Mouse (Mus musculus) right cerebral cortex, postnatal 36 days (tissue): Measurements from ENCODE around the gene Rsph1.
A peak's percentile ranks its signal among the peaks of the same experiment; 100 is the strongest.

ENCODE experiments used
- DNase-seq, 2 experiments: peaks; one replicate each; pipeline ENCODE4 v3.0.0; 2022; ENCODE audit warnings: low spot score in 2 of 2, mixed read lengths in 1 of 2

Rsph1 gene

DNA sequence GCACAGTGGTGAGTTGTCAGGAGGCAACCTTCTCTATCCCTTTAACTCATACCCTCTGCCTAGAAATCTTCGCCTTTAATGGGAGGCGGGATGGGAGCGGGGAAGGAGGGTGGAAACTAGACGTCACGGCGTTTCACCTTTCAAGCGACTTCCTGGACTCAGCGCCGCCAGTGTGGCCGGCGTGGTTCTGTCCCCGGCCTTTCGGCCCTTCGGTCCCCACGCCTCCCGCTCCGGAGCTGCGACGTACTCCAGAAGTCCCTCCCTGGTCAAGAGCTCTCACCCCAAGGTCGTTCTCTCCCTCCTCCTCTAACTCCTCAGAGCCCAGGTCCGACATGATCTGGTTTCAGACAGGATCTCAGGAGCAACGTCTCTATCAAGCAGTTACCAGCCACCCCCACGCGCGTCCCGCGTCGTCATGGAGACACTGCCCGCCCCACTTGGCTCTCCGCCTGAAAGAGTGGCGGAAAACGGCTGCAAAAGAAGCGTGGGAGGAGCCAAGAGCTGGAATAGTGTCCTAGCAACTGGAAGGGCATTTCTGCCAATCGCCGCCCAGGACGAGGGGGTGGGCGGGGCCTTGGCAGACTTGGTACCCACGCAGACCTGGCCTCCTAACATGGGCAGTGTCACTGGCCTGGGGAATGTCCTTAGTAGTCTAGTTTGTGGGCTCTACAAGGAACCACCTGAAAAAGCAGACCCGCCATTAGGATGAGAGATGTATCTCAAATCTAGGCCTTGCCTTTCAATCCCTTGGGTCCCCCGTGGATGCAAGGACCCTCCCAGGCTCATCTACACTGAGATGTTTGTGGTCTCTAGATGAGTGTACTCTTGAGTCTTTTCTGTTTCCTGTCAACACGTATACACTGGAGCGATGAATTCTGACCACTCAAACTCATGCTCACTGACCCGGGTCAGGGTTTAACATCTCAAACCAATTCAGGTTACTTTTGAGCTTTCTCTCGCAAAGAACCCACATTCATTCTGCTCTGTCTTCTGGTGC, at the start of gene Rsph1:
Gene Rsph1 (minus strand): TSS at position 462 of the 997 bp plus-strand sequence.
- peak; percentile 100 for DNase-seq

DNA sequence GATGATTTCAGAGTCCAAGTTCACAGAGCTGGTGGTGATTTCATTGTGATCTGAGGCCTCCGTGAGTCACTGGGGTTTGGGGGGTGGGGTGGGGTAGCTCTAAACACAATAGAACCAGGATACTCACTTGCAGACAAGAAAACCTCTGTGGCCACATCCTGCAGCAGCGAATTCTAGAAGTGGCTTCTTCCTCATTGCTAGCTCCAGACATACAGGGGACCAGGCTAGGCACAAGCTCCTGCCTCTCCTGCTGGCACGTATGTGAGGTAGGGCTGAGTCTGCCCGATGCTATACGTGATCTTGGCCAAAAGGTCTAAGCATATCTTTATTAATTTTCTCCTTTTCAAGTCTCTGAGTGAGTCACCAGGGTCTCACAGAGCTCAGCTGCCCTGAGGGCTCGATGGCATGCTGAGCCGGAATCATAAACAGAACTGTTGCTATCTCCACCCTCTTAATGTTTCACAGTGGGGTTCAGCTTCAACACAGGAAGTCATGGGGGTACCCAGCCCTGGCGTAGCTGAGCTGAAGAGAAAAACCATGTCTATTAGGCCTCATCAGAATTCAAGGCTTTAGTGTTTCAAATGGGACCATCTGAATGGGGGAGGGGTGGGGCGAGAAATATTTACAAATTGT, 49.2 kb upstream of the Rsph1 start:
- no peak for DNase-seq

DNA sequence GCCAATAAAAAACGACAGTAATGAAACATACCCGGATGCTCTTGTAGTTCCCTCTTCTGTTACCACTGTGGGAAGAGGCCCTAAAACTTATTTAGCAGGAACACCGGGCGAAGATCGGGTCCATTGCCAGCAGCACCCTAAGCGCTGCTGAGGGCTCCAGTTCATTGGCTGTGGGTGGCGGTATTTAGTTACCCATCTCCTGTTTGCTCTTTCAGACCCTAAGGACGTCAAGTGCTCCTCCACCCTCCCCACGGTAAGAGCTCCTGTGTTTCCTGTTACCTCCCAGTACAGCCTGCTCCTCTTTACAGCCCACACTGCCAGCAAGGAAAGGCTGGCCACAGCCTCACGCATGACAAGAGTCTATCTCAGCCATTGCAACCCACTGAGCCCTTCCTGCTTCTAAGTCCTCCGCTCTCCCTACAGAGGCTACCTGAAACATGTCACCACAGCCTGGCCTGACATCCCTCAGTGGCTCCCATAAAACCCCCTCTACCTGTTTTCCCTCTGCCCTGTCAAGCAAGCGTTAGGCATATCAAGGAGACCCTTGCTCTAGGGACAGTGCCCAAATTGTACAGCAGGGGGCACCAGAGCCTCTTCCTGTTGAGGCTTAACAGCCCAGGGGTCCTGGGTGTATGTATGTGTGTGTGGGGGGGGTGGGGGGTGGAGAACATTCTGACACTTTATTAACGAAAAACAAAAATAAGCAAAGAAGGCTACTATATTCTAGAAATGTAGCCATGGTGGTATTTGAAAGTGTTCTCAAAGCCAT, 48.5 kb upstream of the Rsph1 start:
- no peak for DNase-seq

DNA sequence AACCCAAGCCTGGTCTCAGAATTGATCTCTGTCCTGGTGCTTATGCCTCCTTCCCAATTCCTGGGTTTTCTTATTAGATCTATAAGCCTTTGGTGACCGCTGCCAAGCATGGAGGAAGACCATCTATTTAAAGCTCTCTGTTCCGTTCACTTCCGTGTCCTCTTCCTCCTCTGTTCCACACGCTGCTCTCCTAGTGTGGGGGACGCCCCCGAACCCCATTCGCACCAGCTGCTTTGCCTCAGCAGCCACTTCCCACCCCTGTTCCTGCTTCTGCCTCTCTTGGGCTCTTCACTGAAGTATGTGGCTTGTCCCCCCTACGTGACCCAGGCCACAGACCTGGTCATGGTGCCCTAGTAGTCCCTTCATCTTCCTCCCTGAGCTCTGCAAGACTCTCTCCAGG, 47.0 kb upstream of the Rsph1 start:
- DNase-seq, result no peak

DNA sequence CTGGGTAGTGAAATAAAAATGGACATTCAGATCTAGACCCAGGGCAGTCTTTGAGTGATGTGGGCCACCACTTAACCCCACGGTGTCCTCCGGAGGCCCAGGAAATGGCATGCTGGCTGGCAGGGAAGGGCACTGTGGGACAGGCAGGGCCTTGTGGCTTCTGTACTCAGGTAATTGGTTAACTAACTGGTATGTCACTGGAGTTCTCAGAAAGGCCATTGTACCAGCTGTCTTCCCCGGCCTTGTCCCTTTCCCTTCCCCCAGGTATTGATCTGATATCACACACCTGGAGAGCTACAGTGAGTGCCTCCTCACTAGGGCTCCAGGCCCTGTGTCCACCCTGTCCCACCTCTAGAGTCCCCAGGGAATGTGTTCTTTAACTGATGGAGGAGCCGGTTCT, 46.2 kb upstream of the Rsph1 start:
- DNase-seq, result no peak

DNA sequence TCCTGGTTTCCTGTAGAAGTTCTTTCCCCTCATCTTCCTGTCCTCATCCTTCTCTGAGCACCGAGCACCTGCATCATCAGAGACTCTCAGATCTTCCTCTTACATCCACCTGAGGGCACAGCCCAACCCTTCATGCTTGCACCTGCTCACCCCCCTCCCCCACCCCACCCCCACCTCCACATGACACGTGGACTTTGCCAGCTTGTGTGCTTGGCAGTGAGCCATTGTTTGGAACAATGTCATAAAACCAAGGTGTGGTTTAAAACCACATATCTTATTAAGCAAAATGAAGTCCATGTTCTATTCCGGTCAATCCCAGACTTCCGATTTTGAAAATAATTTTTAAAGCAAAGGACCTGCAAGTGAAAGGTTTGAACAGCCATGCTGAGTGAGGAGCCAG, 45.3 kb upstream of the Rsph1 start:
- DNase-seq, result no peak

DNA sequence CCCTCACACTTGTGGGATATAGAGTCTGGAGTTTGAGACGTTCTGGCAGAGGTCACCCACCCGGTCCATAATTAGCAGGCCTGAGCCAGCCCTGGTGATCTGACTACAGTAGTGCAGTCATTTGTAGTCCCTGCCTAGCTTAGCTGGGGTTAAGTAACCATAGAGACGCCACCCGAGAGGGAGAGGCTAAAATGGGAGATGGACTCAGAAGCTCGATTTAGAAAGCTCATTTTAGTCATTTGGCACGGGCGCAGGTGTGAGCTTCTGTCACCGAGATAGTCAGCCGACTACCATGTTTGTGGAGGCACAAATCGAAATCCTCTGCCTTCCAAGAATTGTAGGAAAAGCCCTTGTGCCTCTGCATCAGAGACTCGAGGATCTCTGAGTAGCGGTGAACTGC, 44.2 kb upstream of the Rsph1 start:
- peak; percentile 77 to 87 for DNase-seq

DNA sequence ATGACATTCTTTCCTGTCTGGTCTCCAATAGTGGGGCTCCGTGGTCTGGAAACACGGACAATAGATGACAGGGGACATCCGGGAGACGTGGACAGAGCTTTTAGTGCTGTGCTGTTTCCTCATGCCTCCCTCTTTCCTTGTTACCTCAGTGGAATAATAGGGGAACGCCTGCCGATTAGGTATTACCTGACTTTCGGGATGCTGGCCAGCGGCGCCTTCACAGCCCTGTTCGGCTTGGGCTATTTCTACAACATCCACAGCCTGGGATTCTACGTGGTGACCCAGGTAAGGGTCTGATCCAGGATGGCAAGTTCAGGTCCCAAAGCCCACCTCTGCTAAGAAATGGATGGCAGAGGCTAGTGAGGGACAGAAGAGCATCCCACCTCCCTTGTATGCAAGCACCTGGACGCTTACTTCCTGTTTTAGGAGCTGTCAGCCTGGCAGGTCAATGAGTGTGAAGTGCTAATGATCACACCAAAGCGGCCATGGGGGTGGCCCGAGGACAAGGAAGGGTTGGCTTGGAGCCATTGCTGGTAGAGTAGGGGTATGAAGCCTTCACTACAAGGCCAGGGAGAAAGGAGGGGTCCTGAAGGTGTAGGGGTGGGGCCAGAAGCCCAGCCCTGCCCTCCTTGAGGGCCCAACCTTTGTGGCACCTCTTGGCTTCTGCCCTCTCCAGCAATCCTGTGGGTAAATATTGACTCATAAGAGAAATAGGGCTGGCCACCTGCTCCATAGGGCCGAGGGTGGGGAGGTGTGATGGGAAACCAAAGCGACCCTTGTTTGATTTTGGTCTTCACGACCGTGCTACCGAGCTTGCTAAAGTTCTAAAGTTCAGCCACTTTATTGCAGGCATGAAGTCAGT, 42.0 kb upstream of the Rsph1 start:
- no peak for DNase-seq

DNA sequence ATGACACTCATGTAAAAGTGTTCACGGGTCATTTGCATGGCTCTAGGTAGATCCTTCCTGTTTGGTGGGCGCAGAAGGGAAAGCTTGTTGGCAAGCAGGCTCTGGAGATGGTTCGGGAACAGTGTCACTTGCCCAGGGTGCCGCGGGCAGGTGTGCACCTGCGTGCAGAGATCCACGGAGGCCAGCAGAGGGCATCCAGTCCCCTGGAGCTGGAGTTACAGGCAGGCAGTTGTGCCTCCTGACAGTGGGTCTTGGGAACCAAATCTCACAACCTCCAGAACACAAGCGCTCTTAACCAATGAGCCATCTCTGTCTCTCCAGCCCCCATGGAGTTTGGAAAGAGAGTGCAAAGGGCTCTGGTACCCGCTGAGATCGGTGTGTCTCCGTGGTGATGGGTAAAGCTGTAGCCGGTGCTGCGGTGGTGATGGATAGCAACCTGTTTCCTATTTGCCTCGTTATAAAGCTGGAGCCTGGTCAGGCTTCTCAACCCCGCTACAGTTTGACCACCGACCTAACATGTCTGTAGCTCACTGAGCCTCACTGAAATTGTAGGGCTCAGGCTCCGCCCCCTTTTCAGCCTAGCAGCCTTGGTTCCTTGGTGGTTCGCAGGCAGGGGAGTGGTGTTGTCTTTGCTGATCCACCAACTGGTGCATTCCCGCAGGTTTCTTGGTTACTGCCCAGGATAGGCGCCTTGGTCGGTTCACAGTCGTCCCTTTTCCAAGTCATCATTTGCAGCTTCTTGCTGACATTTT, 40.5 kb upstream of the Rsph1 start:
- no peak for DNase-seq

DNA sequence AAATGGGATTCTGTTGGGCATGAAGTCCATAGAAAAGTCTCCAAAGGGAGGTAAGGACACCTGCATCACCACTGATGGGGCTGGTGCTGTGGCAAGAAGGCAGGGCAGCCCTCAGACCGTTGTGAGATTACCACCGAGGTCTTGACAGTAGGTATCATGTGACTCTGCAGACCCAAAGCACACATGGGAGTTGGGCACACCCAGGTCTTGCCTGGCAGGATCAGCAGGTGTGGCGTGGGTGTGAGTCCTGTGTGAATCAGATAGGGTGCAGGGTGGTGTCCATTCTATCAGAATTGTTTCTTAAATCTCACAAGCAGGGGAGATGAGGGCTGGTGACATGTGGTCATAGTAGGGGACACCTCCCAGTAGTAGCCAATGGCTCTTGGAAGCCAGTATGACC, 39.8 kb upstream of the Rsph1 start:
- DNase-seq, result no peak

DNA sequence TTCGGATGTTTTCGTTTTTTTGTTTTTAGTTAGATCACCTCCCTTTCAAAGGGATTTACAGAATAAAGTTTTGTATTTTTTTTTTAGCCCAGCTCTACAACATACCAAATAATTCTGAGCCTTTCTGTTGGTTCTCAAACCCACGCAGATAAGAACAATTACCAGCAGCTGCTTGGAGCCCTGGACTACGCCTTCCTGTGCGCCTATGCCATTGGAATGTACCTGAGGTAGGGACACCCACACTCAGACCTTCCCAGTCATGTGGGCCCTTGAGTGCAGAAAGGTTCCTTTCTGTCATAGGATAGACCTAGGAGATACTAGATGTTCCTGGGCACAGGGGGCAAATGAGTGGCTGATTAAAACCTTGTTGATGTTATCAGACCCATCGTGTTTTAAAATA, 38.8 kb upstream of the Rsph1 start:
- DNase-seq, result no peak

DNA sequence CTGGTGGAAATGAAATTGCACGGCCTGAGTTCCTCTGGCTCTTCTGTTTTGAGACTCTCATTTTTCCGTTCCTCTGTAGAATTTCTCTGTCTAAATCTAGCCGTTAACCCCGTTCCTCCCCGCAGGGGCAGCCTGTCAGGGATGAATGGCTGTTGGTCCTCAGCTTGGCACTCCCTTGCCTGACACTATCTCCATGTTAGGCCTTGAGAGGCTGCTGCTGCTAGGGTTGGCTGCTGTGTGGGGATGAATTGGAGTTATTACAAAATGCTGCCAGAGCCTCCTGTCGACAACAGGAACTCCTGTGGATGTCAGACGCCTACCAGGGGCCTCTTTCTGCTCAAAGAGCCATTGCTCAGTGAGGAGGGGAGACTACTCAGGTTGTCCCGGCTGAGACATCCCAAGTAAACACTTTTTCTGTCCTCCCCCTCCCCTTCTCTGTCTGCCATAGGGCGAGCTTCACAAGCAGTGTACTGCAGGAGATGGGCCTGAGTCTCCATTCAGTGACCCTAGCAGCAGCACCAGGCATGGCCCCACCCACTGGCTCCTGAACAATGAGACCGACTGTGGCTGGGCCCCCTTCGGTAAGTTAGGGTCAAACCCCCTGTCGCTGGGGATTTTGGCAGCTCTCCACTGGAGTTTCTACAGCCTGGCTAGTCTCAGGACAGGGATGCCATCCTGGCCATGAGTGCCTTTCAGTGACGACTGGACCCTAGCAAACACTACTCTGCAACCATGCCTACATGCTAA, 38.0 kb upstream of the Rsph1 start:
- DNase-seq, result no peak

DNA sequence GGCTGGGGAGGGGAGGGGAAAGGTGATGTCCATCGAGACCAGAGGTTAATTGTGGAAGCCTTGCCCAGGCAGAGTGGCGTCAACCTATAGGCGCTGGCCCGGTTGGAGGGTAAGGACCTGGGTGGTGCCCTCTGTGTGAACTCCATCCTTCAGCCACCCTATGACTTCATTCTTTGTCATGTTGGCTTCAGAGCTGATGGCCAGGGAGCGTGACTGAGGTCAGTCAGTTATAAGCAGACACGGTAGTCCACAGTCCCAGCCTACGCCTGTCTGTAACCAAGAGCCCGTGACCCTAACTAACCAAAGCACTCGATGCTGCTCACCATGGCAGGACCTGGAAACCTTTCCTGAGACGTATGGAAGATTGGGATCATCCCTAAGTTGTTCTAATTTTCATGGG, 35.5 kb upstream of the Rsph1 start:
- DNase-seq, result no peak

DNA sequence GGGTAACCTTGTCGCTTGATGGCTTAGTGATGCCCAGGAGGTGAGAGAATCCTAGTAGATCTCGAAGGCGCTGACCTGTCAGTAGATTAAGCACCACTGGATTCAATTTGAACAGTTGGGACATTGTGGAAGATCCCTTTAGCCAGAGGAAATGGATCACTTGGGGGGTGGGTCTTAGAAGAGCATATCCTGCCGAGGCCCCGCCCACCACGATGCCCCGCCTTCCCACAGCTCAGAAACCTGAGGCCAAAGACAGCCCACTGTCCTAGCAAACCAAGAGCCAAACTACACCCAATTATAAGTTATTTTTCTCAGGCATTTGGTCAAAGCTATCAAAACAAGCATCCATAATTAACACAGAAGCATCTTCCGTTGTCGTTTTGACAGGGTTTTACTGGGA, 33.9 kb upstream of the Rsph1 start:
- no peak for DNase-seq

DNA sequence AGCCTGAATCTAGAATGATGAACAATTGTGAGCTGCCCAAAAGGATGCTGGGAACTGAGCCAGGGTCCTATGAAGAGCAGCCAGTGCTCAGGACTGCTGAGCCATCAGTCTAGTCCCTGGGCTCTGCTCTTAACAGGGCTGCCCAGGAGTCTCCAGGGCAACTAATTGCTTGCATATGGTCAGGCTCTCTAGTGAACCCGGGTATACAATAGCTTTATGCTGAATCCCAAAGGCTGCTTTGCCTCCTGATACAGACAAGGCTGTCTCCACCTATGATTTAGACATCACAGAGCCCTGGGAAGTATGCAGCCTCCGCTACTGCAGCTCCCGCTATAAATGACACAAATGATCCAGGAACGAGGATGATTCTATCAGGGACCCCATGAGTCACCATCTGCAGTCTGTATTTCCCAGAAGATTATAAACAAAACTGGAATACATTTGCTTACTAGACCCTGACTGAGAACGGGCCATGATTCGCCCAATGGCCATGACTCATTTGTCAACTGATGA, 32.2 kb upstream of the Rsph1 start:
- no peak for DNase-seq

DNA sequence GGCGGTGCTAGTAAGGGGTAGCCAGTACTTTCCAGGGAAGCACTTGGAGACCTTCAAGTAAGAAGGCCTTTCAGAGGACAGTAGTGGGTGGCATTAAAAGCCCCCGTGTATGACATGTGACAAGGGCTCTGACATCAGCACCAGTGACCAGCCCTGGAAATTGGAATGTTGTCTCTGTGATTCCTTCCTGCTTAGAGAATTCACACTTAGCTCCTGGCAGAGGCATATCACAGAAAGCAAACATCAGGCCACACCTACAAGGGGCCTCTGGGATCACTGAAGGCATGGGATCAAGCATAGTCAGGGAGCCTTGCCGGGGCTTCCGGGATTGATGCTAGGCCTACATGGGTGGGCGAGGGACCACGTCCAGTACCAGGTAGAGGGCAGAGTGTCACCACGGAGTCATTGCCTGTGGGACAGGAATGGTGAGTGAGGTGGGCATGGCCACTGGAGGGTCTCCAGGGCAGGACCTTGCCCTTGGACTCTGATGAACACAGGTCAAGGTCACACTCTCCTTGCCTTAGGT, 31.2 kb upstream of the Rsph1 start:
- no peak for DNase-seq

DNA sequence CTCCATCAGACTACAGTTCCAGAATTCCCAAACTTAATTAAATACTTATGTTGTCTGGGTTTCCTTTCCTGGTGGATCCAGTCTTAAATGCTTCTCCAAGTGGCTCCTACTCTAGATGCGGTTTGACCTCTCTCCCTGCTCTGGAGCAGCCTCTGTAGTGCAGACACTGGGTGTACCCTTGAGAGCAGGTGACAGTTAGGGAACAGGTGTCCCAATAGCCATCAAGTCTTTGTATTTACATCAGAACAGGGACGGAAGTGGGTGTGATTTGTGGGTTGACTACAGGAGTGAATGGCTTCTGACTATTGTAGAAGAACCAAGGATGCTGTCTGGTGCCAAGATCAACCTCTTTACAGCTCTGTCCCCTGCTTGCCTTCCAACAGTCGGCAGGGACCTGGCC, 30.6 kb upstream of the Rsph1 start:
- no peak for DNase-seq

DNA sequence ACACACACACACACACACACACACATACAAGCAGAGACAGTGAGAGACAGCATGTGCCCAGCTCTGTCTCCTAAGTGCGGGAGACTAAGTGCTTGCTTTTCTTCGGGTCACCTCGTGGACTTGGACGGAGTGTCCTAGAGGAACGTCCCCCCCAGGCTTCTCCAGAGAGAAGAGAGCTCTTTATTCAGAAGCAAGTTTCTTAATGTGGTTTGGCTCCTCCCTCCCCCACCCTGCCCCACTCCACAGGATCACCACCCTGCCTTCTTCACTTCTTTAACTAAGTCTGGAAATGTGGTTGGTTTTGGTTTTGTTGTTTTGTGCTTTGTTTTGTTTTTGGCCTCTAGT, 28.6 kb upstream of the Rsph1 start:
- no peak for DNase-seq

DNA sequence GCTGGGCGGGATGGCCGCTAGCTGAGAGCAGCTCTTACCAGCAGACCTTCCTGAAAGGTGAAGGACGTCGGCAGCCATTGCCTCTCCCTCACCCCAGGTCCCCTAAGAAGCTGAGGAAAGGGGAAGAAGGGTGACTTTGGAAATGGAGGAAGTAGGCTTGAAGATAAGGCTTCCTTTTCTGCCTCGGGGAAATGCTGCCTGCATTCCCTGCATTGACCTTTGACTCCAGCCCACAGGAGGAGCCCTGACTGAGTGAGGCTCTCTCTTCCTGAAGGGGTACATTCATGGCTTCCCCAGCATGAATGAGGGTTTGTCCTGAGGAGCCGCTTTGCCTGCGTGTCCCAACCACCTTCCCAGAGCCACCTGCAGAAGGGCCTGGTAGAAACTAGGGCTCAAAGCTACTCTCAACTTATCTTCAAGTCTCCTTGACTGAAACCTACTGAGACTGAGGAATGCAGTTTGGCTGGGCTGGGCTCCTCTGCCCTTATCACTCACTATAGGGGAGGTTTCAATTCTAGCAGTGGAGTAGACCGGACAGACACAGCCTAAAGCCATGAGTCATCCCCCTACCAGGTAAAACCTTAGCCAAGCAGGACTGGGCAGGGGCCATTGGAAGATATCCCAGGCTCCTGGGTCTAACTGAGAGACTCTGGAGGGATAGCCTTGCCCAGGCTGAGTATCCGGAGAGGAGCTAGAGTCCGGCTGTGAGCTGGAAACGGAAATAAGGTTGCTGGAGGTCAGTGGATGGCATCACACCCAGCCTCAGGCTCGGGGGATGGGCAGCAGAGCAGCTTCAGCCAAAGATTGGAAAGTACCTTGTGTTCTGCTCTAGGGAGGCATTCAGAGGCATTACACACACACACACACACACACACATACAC, 28.0 kb upstream of the Rsph1 start:
- no peak for DNase-seq
